Mouse (Mus musculus) heart, adult 2 months (tissue): Measurements from ENCODE around the gene Olfr458. TPM values are rescaled to one million over a fixed set of nuclear protein-coding genes. Genes with fewer than 3 reads are reported as not detected.

ENCODE experiments used
- DNase-seq, 2 experiments: peaks; one replicate each; pipeline ENCODE4 v3.0.0; 2021
- H3K27ac ChIP-seq: fragments of 200-600 bp; 2 replicates; pipeline ENCODE4 v1.8.1; 2022
- H3K27me3 ChIP-seq: fragments of 200-500 bp; 2 replicates; pipeline ENCODE4 v1.6.1; 2012; ENCODE audit warnings: mild to moderate bottlenecking, low read length, inconsistent platforms, mixed read lengths; ENCODE audit not compliant: control insufficient read depth, insufficient read depth
- H3K36me3 ChIP-seq: fragments of 200-500 bp; 2 replicates; pipeline ENCODE4 v1.6.1; 2012; ENCODE audit warnings: low read length, inconsistent platforms; ENCODE audit not compliant: control insufficient read depth, insufficient read depth
- H3K4me1 ChIP-seq: fragments of 200-500 bp; 2 replicates; pipeline ENCODE4 v1.6.1; 2011; ENCODE audit warnings: low read length; ENCODE audit not compliant: control insufficient read depth, insufficient read depth
- H3K4me3 ChIP-seq: fragments of 200-600 bp; 2 replicates; pipeline ENCODE4 v1.8.1; 2022
- H3K79me2 ChIP-seq: fragments of 200-500 bp; replicated peaks from 2 replicates; pipeline ENCODE4 v1.6.1; 2012; ENCODE audit warnings: mild to moderate bottlenecking, inconsistent platforms, low read length, moderate library complexity, mixed read lengths; ENCODE audit not compliant: control insufficient read depth, insufficient read depth
- H3K9ac ChIP-seq: fragments of 200-500 bp; 2 replicates; pipeline ENCODE4 v1.6.1; 2012; ENCODE audit warnings: low read depth, mild to moderate bottlenecking, control low read depth, inconsistent platforms, low read length, mixed read lengths
- CTCF ChIP-seq: fragments of 200-600 bp; IDR thresholded peaks from 2 replicates; pipeline ENCODE4 v1.8.1; 2022; ENCODE audit warnings: antibody characterized with exemption, mild to moderate bottlenecking, moderate library complexity
- EP300 ChIP-seq: fragments of 200-500 bp; IDR thresholded peaks from 2 replicates; pipeline ENCODE4 v1.6.1; 2011; ENCODE audit warnings: low read depth, low read length, control low read depth; ENCODE audit not compliant: insufficient read depth
- POLR2A ChIP-seq: fragments of 200-500 bp; IDR thresholded peaks from 2 replicates; pipeline ENCODE4 v1.6.1; 2011; ENCODE audit warnings: mild to moderate bottlenecking, low read depth, low read length, control low read depth; ENCODE audit not compliant: insufficient read depth
- WGBS: fragments of 180-500 bp; shearing (Covaris S2); methylation state at CpG from one replicate; pipeline ENCODE4 v1.1.7; 2018; 5-methylcytosine and 5-hydroxymethylcytosine counted together
- intact Hi-C: fragments of 180-260 bp; cut with DNase I; formaldehyde crosslinking; loops from one replicate; pipeline ENCODE4 v1.15.1; 2025
- polyA plus RNA-seq: library from polyadenylated mRNA; depleted of rRNA; stranded (reverse); fragments of >200 nt; gene quantifications from 2 replicates; pipeline ENCODE4 v1.2.3, GENCODE M21; 2012
- total RNA-seq, 2 experiments: library from RNA; stranded (reverse); gene quantifications; 2 replicates each; pipeline ENCODE4 v1.2.3; 2021

Olfr458 gene
- total and polyA plus RNA-seq, 3 experiments, result not detected

DNA sequence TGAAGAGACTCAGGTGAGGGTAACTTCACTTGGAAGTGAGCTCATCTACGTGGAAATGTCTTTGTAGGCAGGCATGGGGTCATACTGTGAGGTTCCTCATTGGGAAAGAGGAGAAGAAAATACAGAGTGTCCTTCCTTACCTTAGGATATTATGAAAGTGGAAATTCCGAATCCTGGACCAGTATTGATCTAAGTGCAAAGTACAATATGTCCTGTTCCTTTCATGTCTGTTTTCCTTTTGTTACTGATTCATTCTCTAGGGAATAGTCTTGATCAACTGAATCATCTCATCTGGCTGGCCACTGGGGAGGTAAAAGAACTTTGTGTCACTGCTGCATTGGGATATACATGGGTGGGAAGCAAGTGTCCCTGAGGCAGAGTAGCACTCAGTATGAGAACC lies 29.5 kb downstream of the Olfr458 start:
- intact Hi-C loops, result no loop called here
- H3K27me3 ChIP-seq, result no peaks in the 10 kb centered on the region
- WGBS, result 85% methylated on average over 2 of the region's 2 CpGs

DNA sequence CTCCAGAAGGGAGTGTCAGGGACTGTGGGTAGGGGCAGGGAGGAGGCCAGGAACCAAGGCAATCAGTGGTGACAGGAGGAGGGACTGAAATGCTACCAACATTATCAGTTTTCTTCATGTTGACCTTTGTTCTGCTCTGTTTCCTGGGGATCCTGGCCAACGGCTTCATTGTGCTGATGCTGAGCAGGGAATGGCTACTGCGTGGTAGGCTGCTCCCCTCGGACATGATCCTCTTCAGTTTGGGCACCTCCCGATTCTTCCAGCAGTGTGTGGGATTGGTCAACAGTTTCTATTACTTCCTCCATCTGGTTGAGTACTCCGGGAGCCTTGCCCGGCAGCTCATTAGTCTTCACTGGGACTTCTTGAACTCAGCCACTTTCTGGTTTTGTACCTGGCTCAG lies 30.6 kb downstream of the Olfr458 start, which contains the start of gene Tas2r126:
Tas2r126 (plus strand) TSS at position 90 of the 400 bp plus-strand sequence.
- WGBS, result 30% methylated on average over 6 of the region's 6 CpGs
- no peak within 1 kb of the TSS for H3K9ac ChIP-seq
- no peaks in the 10 kb centered on the region for H3K36me3 ChIP-seq
- H3K27me3 ChIP-seq, result no peaks in the 10 kb centered on the region
- H3K4me1 ChIP-seq, result peaks cover 1% of the 10 kb centered on the region; the same call in 1 of the 2 replicates
- H3K27ac ChIP-seq, result no peak within 1 kb of the TSS
- DNase-seq, result peak in 1 of 2 experiments; percentile 32
- no peak within 1 kb of the TSS for H3K4me3 ChIP-seq
- intact Hi-C loops, result loop anchor here (5.0 kb wide), 3 partner anchors 52 to 148 kb away; no protein-coding TSS in a partner anchor
- TF ChIP-seq EP300 (no peak; the same call in 1 of the 2 replicates), CTCF (no peak), POLR2A (no peak)
- no peaks in the 10 kb centered on the region for H3K79me2 ChIP-seq

More for the DNA sequence above, 29.5 kb downstream of the Olfr458 start:
- TF ChIP-seq EP300, result no peak
- no peak for TF ChIP-seq CTCF
- no peak for TF ChIP-seq POLR2A
- no peak overlapping the region for H3K9ac ChIP-seq
- H3K4me3 ChIP-seq, result no peak overlapping the region
- no peak for DNase-seq
- H3K79me2 ChIP-seq, result no peaks in the 10 kb centered on the region
- no peaks in the 10 kb centered on the region for H3K36me3 ChIP-seq
- no peak overlapping the region for H3K27ac ChIP-seq
- H3K4me1 ChIP-seq, result peaks cover 1% of the 10 kb centered on the region; the same call in 1 of the 2 replicates

DNA sequence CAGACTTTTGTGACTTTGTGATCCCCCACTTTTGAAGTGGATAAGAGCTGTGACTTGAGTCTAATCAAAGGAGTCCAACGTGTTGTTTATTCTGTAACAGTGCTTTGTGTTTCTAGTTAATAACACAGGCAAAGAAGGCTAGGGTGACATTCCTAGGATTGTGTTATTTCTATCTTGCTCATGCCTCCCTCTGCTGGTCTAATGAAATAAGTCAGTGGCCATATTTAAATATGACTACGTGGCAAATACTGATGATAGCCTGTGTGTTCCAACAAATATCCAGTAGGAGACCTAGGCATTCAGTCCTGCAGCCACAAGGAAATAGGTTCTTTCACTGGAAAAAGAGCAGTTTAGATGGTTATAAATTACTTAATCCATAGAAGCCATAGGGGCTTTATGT lies 31.4 kb downstream of the Olfr458 start:
- peaks cover 1% of the 10 kb centered on the region; the same call in 1 of the 2 replicates for H3K4me1 ChIP-seq
- no peak overlapping the region for H3K4me3 ChIP-seq
- DNase-seq, result no peak
- no peaks in the 10 kb centered on the region for H3K27me3 ChIP-seq
- TF ChIP-seq EP300, result no peak
- peak; percentile 59 for TF ChIP-seq CTCF
- no peak overlapping the region for H3K9ac ChIP-seq
- no peaks in the 10 kb centered on the region for H3K79me2 ChIP-seq
- no peak overlapping the region for H3K27ac ChIP-seq
- 27% methylated on average over 2 of the region's 2 CpGs for WGBS
- H3K36me3 ChIP-seq, result no peaks in the 10 kb centered on the region
- intact Hi-C loops, result loop anchor here (5.0 kb wide), 3 partner anchors 51 to 149 kb away; no protein-coding TSS in a partner anchor

DNA sequence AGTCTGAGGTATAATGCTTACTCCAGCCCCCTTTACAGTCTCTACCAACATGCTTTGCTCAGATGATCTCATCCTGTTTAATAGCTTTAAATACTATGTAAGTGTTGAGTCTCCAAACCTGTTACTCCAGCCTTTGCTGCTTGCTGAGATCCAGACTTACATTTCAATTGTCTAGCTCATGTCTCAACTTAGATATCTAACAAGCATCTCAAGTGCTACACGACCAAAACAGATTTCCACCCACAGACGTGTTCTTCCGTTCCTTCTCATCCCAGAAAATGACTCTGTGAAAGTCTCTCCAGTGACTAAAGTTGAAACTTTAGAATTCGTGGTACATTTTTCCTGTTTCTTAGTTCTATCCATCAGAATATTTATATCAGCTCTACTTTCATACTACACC lies 38.7 kb downstream of the Olfr458 start:
- Histone ChIP-seq H3K27me3 (no peaks in the 10 kb centered on the region), H3K4me1 (no peaks in the 10 kb centered on the region)
- intact Hi-C loops, result no loop called here

DNA sequence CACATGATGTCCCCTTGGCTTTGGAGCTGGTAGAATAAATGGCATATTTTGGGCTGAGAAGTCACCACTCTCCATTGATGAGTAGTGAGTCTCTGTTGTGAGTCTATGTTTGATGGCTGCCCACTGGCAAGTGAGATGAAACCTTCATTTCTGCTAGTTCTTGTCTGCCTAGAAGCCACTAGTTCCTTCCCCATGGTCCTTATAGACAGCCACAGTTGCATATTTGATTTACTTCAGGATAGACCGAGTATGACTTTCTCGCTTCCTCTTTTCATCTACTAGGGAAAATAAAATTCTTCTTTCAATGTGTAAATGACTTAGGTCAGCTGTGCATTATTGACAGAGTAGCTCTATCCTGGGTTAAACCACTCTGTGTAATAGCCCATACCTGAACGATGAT lies 40.5 kb downstream of the Olfr458 start:
- WGBS, result 91% methylated on average over 3 of the region's 3 CpGs
- Histone ChIP-seq H3K79me2 (no peaks in the 10 kb centered on the region), H3K36me3 (no peaks in the 10 kb centered on the region), H3K4me1 (no peaks in the 10 kb centered on the region), H3K4me3 (no peak overlapping the region), H3K9ac (no peak overlapping the region), H3K27ac (no peak overlapping the region), H3K27me3 (no peaks in the 10 kb centered on the region)
- no peak for DNase-seq
- intact Hi-C loops, result no loop called here
- TF ChIP-seq POLR2A (no peak), CTCF (no peak), EP300 (no peak)

More for the DNA sequence above, 38.7 kb downstream of the Olfr458 start:
- WGBS, result 67% methylated on average over 4 of the region's 4 CpGs
- TF ChIP-seq EP300 (no peak), CTCF (no peak), POLR2A (no peak)
- no peaks in the 10 kb centered on the region for H3K36me3 ChIP-seq
- no peak overlapping the region for H3K4me3 ChIP-seq
- no peak for DNase-seq
- H3K27ac ChIP-seq, result no peak overlapping the region
- H3K79me2 ChIP-seq, result no peaks in the 10 kb centered on the region
- H3K9ac ChIP-seq, result no peak overlapping the region

DNA sequence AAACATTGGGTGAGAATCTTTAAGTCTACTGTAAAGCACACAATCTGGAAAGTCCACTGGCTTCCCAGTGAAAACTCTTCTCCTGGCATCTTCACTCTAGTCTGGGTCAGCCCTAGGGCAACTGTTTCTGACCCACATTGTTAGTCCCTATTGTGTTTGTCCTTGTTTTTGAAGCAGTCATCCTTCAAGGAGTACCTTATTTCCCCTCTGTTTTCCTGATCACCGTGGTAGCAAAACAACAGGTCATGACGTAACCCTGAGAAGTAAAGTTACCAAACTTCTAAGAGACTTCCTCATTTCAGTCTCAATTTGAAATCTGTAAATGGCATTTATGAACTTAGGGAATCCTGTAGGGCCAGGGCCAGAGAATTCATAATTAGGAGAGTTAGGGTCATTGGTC lies 43.6 kb downstream of the Olfr458 start:
- Histone ChIP-seq H3K27me3 (no peaks in the 10 kb centered on the region), H3K36me3 (no peaks in the 10 kb centered on the region), H3K4me1 (no peaks in the 10 kb centered on the region), H3K27ac (no peak overlapping the region), H3K9ac (no peak overlapping the region), H3K4me3 (no peak overlapping the region), H3K79me2 (no peaks in the 10 kb centered on the region)
- peak in 1 of 2 experiments; percentile 9 for DNase-seq
- no peak for TF ChIP-seq EP300
- TF ChIP-seq CTCF, result no peak
- no peak for TF ChIP-seq POLR2A
- intact Hi-C loops, result no loop called here
- WGBS, result 61% methylated on average over 2 of the region's 2 CpGs
